ENCODE assay signal across 27 mouse cellular contexts in the genomic region with DNA sequence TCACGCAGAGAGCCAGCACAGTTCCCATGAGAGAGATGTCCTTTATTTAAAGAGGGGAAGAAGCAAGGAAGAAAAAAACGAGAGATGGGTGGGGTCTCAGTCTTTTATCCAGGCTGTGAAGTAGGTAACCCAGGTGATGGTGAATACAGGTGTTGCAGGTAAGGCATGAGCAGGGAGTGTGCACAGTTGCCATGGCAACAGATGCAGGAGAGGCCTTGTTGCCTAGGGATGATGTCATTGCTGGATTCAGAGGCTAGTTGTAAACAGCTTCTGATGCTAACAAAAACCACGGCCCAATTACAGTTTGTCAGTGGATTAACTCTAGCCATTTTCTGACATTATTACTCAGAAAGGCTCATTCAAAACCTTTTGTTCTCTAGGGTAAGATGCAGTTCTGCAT.
DNase-seq lines count a peak whose midpoint lies in the region; ATAC-seq and TF ChIP-seq lines count a peak whose summit lies in the region.
"Had no signal": no experiment of that assay in that cellular context is flagged by ENCODE, and none has a peak within 500 bp of the region (broad histone marks: within the 10 kb centered on the region; RNA-seq: fewer than 3 reads in every experiment).

No protein-coding gene starts in this region.

- H3K4me2 ChIP-seq in embryonic facial prominence, embryonic 14.5 days (ENCODE audit: low read depth, low read length): no peak overlapping the region
- H3K4me2 ChIP-seq in hindbrain, postnatal 0 days (ENCODE audit: low read depth, low read length): no peak overlapping the region
- no peak overlapping the region for H3K4me2 ChIP-seq in hindbrain, embryonic 12.5 days (replicated peaks)
- H3K4me2 ChIP-seq in neural tube, embryonic 14.5 days (ENCODE audit: low read depth, low read length): no peak overlapping the region
- no peak overlapping the region for H3K4me2 ChIP-seq in neural tube, embryonic 15.5 days
- H3K4me2 ChIP-seq: forebrain, embryonic 12.5 days; heart, embryonic 13.5 days; liver, embryonic 11.5 days; stomach, embryonic 15.5 days had no signal

- TF ChIP-seq CTCF in hindbrain, postnatal 0 days (IDR thresholded peaks at IDR 0.05; ENCODE audit: low read depth): no peak

- H3K27me3 ChIP-seq in embryonic facial prominence, embryonic 14.5 days (replicated peaks; ENCODE audit: control insufficient read depth, insufficient read depth, low read length): no peaks in the 10 kb centered on the region
- no peaks in the 10 kb centered on the region for H3K27me3 ChIP-seq in embryonic facial prominence, embryonic 10.5 days (replicated peaks; ENCODE audit: low read depth, poor library complexity, severe bottlenecking)
- no peaks in the 10 kb centered on the region for H3K27me3 ChIP-seq in hindbrain, postnatal 0 days (ENCODE audit: insufficient read depth, low read length)
- no peaks in the 10 kb centered on the region for H3K27me3 ChIP-seq in hindbrain, embryonic 12.5 days
- H3K27me3 ChIP-seq in neural tube, embryonic 14.5 days (ENCODE audit: control insufficient read depth, insufficient read depth, low read length): no peaks in the 10 kb centered on the region
- no peaks in the 10 kb centered on the region for H3K27me3 ChIP-seq in neural tube, embryonic 15.5 days (replicated peaks)
- H3K27me3 ChIP-seq: forebrain, embryonic 12.5 days; heart, embryonic 13.5 days; stomach, embryonic 15.5 days had no signal

- no peak overlapping the region for H3K4me3 ChIP-seq in embryonic facial prominence, embryonic 14.5 days (ENCODE audit: low read depth, low read length)
- no peak overlapping the region for H3K4me3 ChIP-seq in embryonic facial prominence, embryonic 10.5 days
- H3K4me3 ChIP-seq in hindbrain, postnatal 0 days (ENCODE audit: low read length): no peak overlapping the region
- no peak overlapping the region for H3K4me3 ChIP-seq in hindbrain, embryonic 12.5 days
- no peak overlapping the region for H3K4me3 ChIP-seq in neural tube, embryonic 14.5 days (ENCODE audit: low read depth, low read length)
- H3K4me3 ChIP-seq in neural tube, embryonic 15.5 days (replicated peaks): no peak overlapping the region
- H3K4me3 ChIP-seq: forebrain, embryonic 12.5 days; heart, adult 2 months; heart, embryonic 13.5 days; myocyte; stomach, embryonic 15.5 days had no signal

- ATAC-seq in embryonic facial prominence, embryonic 14.5 days (ENCODE audit: low read depth): no peak
- ATAC-seq in hindbrain, postnatal 0 days: peak; percentile 77
- ATAC-seq in hindbrain, embryonic 12.5 days (ENCODE audit: low FRiP score): no peak
- ATAC-seq in neural tube, embryonic 14.5 days (ENCODE audit: low read depth): 0 out of 2 replicates have a peak, but pooled peaks have one; percentile 56
- ATAC-seq in neural tube, embryonic 15.5 days (ENCODE audit: low FRiP score): peak; percentile 53; the same call in 1 of the 2 replicates
- ATAC-seq: activated CD4-positive, CD25-positive, alpha-beta regulatory T cell, adult 4 months; intestine, postnatal 0 days; liver, postnatal 0 days; lung, postnatal 0 days had no signal

- H3K36me3 ChIP-seq in embryonic facial prominence, embryonic 14.5 days (ENCODE audit: control insufficient read depth, insufficient read depth, low read length): no peaks in the 10 kb centered on the region
- H3K36me3 ChIP-seq in embryonic facial prominence, embryonic 10.5 days (replicated peaks): no peaks in the 10 kb centered on the region
- H3K36me3 ChIP-seq in hindbrain, postnatal 0 days (ENCODE audit: insufficient read depth, low read length): no peaks in the 10 kb centered on the region
- H3K36me3 ChIP-seq in hindbrain, embryonic 12.5 days: no peaks in the 10 kb centered on the region
- H3K36me3 ChIP-seq in neural tube, embryonic 14.5 days (ENCODE audit: control insufficient read depth, insufficient read depth, low read length): no peaks in the 10 kb centered on the region
- no peaks in the 10 kb centered on the region for H3K36me3 ChIP-seq in neural tube, embryonic 15.5 days
- H3K36me3 ChIP-seq: forebrain, embryonic 12.5 days; heart, embryonic 13.5 days; stomach, embryonic 15.5 days had no signal

- WGBS in embryonic facial prominence, embryonic 14.5 days: 68% methylated on average over 3 of the region's 3 CpGs
- 82% methylated on average over 3 of the region's 3 CpGs for WGBS in embryonic facial prominence, embryonic 10.5 days
- 67% methylated on average over 3 of the region's 3 CpGs for WGBS in hindbrain, postnatal 0 days
- 84% methylated on average over 3 of the region's 3 CpGs for WGBS in hindbrain, embryonic 12.5 days
- WGBS in neural tube, embryonic 14.5 days: 73% methylated on average over 3 of the region's 3 CpGs
- WGBS in neural tube, embryonic 15.5 days: 76% methylated on average over 3 of the region's 3 CpGs

- no peaks in the 10 kb centered on the region for H3K4me1 ChIP-seq in embryonic facial prominence, embryonic 14.5 days (ENCODE audit: control insufficient read depth, insufficient read depth, low read length)
- H3K4me1 ChIP-seq in embryonic facial prominence, embryonic 10.5 days: no peaks in the 10 kb centered on the region
- H3K4me1 ChIP-seq in hindbrain, postnatal 0 days (ENCODE audit: insufficient read depth, low read length): no peaks in the 10 kb centered on the region
- H3K4me1 ChIP-seq in hindbrain, embryonic 12.5 days: no peaks in the 10 kb centered on the region
- no peaks in the 10 kb centered on the region for H3K4me1 ChIP-seq in neural tube, embryonic 14.5 days (ENCODE audit: control insufficient read depth, insufficient read depth, low read length)
- 0 out of 2 replicates have a peak, but pooled peaks cover 3% of the 10 kb centered on the region for H3K4me1 ChIP-seq in neural tube, embryonic 15.5 days
- H3K4me1 ChIP-seq: forebrain, embryonic 12.5 days; heart, embryonic 13.5 days; stomach, embryonic 15.5 days had no signal

- peak; percentile 31 for DNase-seq in embryonic facial prominence, embryonic 14.5 days (ENCODE audit: low spot score)
- DNase-seq in embryonic facial prominence, embryonic 10.5 days (ENCODE audit: low spot score): no peak
- DNase-seq in hindbrain, postnatal 0 days (ENCODE audit: low spot score): peak; percentile 71
- no peak for DNase-seq in neural tube, embryonic 10.5 days (ENCODE audit: extremely low spot score, low spot score)
- no peak for DNase-seq in embryo, embryonic 10 days (ENCODE audit: low spot score)
- DNase-seq: adrenal gland, postnatal 10 days; cerebellum, adult 9-10 months; gastrocnemius, postnatal 14 days; heart, adult 2 months; heart, postnatal 14 days; kidney, postnatal 25 days; liver, postnatal 0 days; right cerebral cortex, postnatal 14 days; thymus, adult 18-20 months; thymus, postnatal 36 days had no signal

- no peak overlapping the region for H3K9ac ChIP-seq in embryonic facial prominence, embryonic 14.5 days (ENCODE audit: low read depth, low read length)
- H3K9ac ChIP-seq in hindbrain, postnatal 0 days (replicated peaks; ENCODE audit: low read length): no peak overlapping the region
- no peak overlapping the region for H3K9ac ChIP-seq in hindbrain, embryonic 12.5 days
- H3K9ac ChIP-seq in neural tube, embryonic 14.5 days (replicated peaks; ENCODE audit: low read depth, low read length): no peak overlapping the region
- no peak overlapping the region for H3K9ac ChIP-seq in neural tube, embryonic 15.5 days (replicated peaks)
- H3K9ac ChIP-seq: forebrain, embryonic 12.5 days; heart, embryonic 13.5 days; liver, postnatal 0 days; stomach, embryonic 15.5 days had no signal

- H3K9me3 ChIP-seq in embryonic facial prominence, embryonic 14.5 days (ENCODE audit: control insufficient read depth, low read length): 0 out of 2 replicates have a peak, but pooled peaks cover 4% of the 10 kb centered on the region
- no peaks in the 10 kb centered on the region for H3K9me3 ChIP-seq in embryonic facial prominence, embryonic 10.5 days
- no peaks in the 10 kb centered on the region for H3K9me3 ChIP-seq in hindbrain, postnatal 0 days (ENCODE audit: low read length)
- H3K9me3 ChIP-seq in hindbrain, embryonic 12.5 days (replicated peaks): no peaks in the 10 kb centered on the region
- no peaks in the 10 kb centered on the region for H3K9me3 ChIP-seq in neural tube, embryonic 14.5 days (ENCODE audit: control insufficient read depth, low read length)
- no peaks in the 10 kb centered on the region for H3K9me3 ChIP-seq in neural tube, embryonic 15.5 days (replicated peaks)
- H3K9me3 ChIP-seq: forebrain, embryonic 12.5 days; heart, embryonic 13.5 days; stomach, embryonic 15.5 days had no signal

- no peak overlapping the region for H3K27ac ChIP-seq in embryonic facial prominence, embryonic 14.5 days (replicated peaks; ENCODE audit: low read depth, low read length)
- no peak overlapping the region for H3K27ac ChIP-seq in embryonic facial prominence, embryonic 10.5 days (replicated peaks)
- H3K27ac ChIP-seq in hindbrain, postnatal 0 days: peak overlapping the region; percentile 20; the same call in 1 of the 2 replicates
- no peak overlapping the region for H3K27ac ChIP-seq in hindbrain, embryonic 12.5 days
- H3K27ac ChIP-seq in neural tube, embryonic 14.5 days (ENCODE audit: low read depth, low read length): no peak overlapping the region
- no peak overlapping the region for H3K27ac ChIP-seq in neural tube, embryonic 15.5 days (replicated peaks)
- H3K27ac ChIP-seq: forebrain, embryonic 12.5 days; heart, adult 2 months; heart, embryonic 13.5 days; macrophage; stomach, embryonic 15.5 days had no signal

Comparison
In these comparisons a context has a peak if more than half of its experiments do, and no peak if none do; other contexts are left out.
1. ATAC-seq: peak in hindbrain, postnatal 0 days (single experiment), neural tube, embryonic 14.5 days (single experiment) and neural tube, embryonic 15.5 days (single experiment); none in embryonic facial prominence, embryonic 14.5 days (single experiment) and hindbrain, embryonic 12.5 days (single experiment).
2. DNase-seq: peak in embryonic facial prominence, embryonic 14.5 days (single experiment) and hindbrain, postnatal 0 days (single experiment); none in embryonic facial prominence, embryonic 10.5 days (single experiment), neural tube, embryonic 10.5 days (single experiment) and embryo, embryonic 10 days (single experiment).